Mouse (Mus musculus) kidney, adult 2 months (tissue): ENCODE data around the gene Cox11. TPM values are rescaled to one million over a fixed set of nuclear protein-coding genes. Genes with fewer than 3 reads are reported as not detected.

Source experiments
- DNase-seq: peaks from one replicate; pipeline ENCODE4 v3.0.0; 2021
- H3K27ac ChIP-seq: fragments of 200-500 bp; 2 replicates; pipeline ENCODE4 v1.5.1; 2012; ENCODE audit warnings: low read depth, low read length, control low read depth, inconsistent platforms; ENCODE audit not compliant: insufficient read depth
- H3K27me3 ChIP-seq: fragments of 200-500 bp; replicated peaks from 2 replicates; pipeline ENCODE4 v1.6.1; 2012; ENCODE audit warnings: mild to moderate bottlenecking, moderate library complexity, low read length, inconsistent platforms; ENCODE audit not compliant: control insufficient read depth, insufficient read depth
- H3K36me3 ChIP-seq: fragments of 200-500 bp; 2 replicates; pipeline ENCODE4 v1.6.1; 2012; ENCODE audit warnings: mild to moderate bottlenecking, moderate library complexity, low read length, inconsistent platforms; ENCODE audit not compliant: control insufficient read depth, insufficient read depth
- H3K4me1 ChIP-seq: fragments of 200-500 bp; 2 replicates; pipeline ENCODE4 v1.6.1; 2011; ENCODE audit warnings: low read length; ENCODE audit not compliant: control insufficient read depth, insufficient read depth
- H3K4me3 ChIP-seq: fragments of 200-500 bp; 2 replicates; pipeline ENCODE4 v1.5.1; 2011; ENCODE audit warnings: mild to moderate bottlenecking, low read depth, low read length, control low read depth; ENCODE audit not compliant: insufficient read depth
- CTCF ChIP-seq: fragments of 200-500 bp; conservative IDR thresholded peaks from 2 replicates; pipeline ENCODE4 v1.5.1; 2011; ENCODE audit warnings: low read depth, mild to moderate bottlenecking, control low read depth, low read length, moderate library complexity, mixed read lengths; ENCODE audit not compliant: insufficient read depth, insufficient read length
- POLR2A ChIP-seq: fragments of 200-500 bp; IDR thresholded peaks from one replicate; pipeline ENCODE4 v1.6.1; 2011; ENCODE audit warnings: low read depth, low read length, control low read depth
- WGBS: fragments of 180-500 bp; shearing (Covaris S2); methylation state at CpG from one replicate; pipeline ENCODE4 v1.1.7; 2018; 5-methylcytosine and 5-hydroxymethylcytosine counted together
- polyA plus RNA-seq: library from polyadenylated mRNA; depleted of rRNA; stranded (reverse); fragments of >200 nt; gene quantifications from 2 replicates; pipeline ENCODE4 v1.2.3, GENCODE M21; 2012; rRNA removed

Cox11 gene
- polyA plus RNA-seq, 1 experiment: 13.6 TPM

GRCm38 (mm10) chr11:90687460-90688416 lies 49.8 kb downstream of the Cox11 start, which contains the start of gene Tom1l1:
Tom1l1 (minus strand) TSS chr11:90688366.
- 0 out of 2 replicates have a peak, but pooled peaks cover 2% of the 10 kb centered on the region for H3K4me1 ChIP-seq
- H3K27me3 ChIP-seq: no peaks in the 10 kb centered on the region
- no peaks in the 10 kb centered on the region for H3K36me3 ChIP-seq
- H3K4me3 ChIP-seq: peak within 1 kb of the TSS; percentile 74
- 7% methylated on average over 47 of the region's 47 CpGs for WGBS
- peak; percentile 86 for DNase-seq
- H3K27ac ChIP-seq: no peak within 1 kb of the TSS
- no peak for TF ChIP-seq CTCF
- no peak for TF ChIP-seq POLR2A

DNA sequence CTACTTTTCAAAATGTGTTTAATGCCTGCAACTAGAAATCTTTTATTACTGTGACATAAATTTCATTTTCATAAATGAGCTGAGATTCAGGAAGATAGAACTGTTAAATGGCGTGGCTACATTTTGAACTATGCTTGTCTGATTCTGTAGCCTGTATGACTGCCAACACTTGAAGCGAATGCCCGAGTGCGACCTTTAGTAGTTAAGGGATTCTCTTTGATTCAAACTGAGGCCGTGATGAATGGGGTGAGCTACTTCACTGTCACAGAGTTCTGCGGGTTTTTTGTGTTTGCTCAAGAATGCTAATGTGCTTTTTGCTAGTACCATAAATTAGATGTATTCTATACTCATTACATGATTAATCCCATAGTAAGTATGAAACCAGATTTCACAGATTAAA lies 52.4 kb downstream of the Cox11 start:
- H3K27me3 ChIP-seq: no peaks in the 10 kb centered on the region
- H3K4me3 ChIP-seq: no peak overlapping the region
- no peak overlapping the region for H3K27ac ChIP-seq
- 70% methylated on average over 6 of the region's 6 CpGs for WGBS
- TF ChIP-seq POLR2A (no peak), CTCF (no peak)
- 0 out of 2 replicates have a peak, but pooled peaks cover 2% of the 10 kb centered on the region for H3K4me1 ChIP-seq
- no peaks in the 10 kb centered on the region for H3K36me3 ChIP-seq
- DNase-seq: no peak

GRCm38 (mm10) chr11:90694206-90694605 lies 56.2 kb downstream of the Cox11 start:
- Histone ChIP-seq H3K4me1 (no peaks in the 10 kb centered on the region), H3K36me3 (no peaks in the 10 kb centered on the region), H3K4me3 (no peak overlapping the region), H3K27ac (no peak overlapping the region), H3K27me3 (no peaks in the 10 kb centered on the region)
- no peak for DNase-seq
- 25% methylated on average over 4 of the region's 4 CpGs for WGBS
- TF ChIP-seq CTCF (no peak), POLR2A (no peak)

Other genes with a start within 250 kb of the Cox11 start
- 36.5 and 39.7 TPM in 2 replicates for gene Hlf, start 247.3 kb upstream of the Cox11 start, polyA plus RNA-seq
- gene Stxbp4, start 89 bp upstream of the Cox11 start, polyA plus RNA-seq: 5.0 TPM in 2 replicates
- 7.0 and 8.4 TPM in 2 replicates for gene Tom1l1, start 50.2 kb downstream of the Cox11 start, polyA plus RNA-seq